Mouse (Mus musculus) cerebellum, adult 11-12 months (tissue): ENCODE results near the gene Ppp1r13b.

Source experiments
- DNase-seq: peaks from one replicate; pipeline ENCODE4 v3.0.0; 2022

Ppp1r13b gene

GRCm38 (mm10) chr12:111916514-111917217, 8.8 kb upstream of the Ppp1r13b start:
- DNase-seq, result no peak

- no peak for DNase-seq
Measured at GRCm38 (mm10) chr12:111915781-111916180, 7.9 kb upstream of the Ppp1r13b start.

GRCm38 (mm10) chr12:111914031-111914430, 6.1 kb upstream of the Ppp1r13b start:
- DNase-seq, result no peak

GRCm38 (mm10) chr12:111912802-111913201, 4.9 kb upstream of the Ppp1r13b start:
- DNase-seq, result no peak

- DNase-seq, result no peak
Measured at GRCm38 (mm10) chr12:111911796-111912195, 3.9 kb upstream of the Ppp1r13b start.

GRCm38 (mm10) chr12:111911171-111911760, 3.4 kb upstream of the Ppp1r13b start:
- DNase-seq, result no peak

- peak; percentile 59 for DNase-seq
Measured at GRCm38 (mm10) chr12:111908997-111909550, 1.2 kb upstream of the Ppp1r13b start.

- peak; percentile 76 for DNase-seq
Measured at GRCm38 (mm10) chr12:111907421-111907891, 454 bp downstream of the Ppp1r13b start.

- no peak for DNase-seq
Measured at GRCm38 (mm10) chr12:111906309-111906875, 1.5 kb downstream of the Ppp1r13b start.

GRCm38 (mm10) chr12:111902488-111902887, 5.4 kb downstream of the Ppp1r13b start:
- no peak for DNase-seq

GRCm38 (mm10) chr12:111901105-111901875, 6.6 kb downstream of the Ppp1r13b start:
- no peak for DNase-seq

- no peak for DNase-seq
Measured at GRCm38 (mm10) chr12:111899646-111900045, 8.3 kb downstream of the Ppp1r13b start.

- no peak for DNase-seq
Measured at GRCm38 (mm10) chr12:111898686-111899085, 9.2 kb downstream of the Ppp1r13b start.

- no peak for DNase-seq
Measured at GRCm38 (mm10) chr12:111896908-111897661, 10.8 kb downstream of the Ppp1r13b start.

GRCm38 (mm10) chr12:111894082-111894481, 13.8 kb downstream of the Ppp1r13b start:
- no peak for DNase-seq

GRCm38 (mm10) chr12:111892981-111893380, 14.9 kb downstream of the Ppp1r13b start:
- DNase-seq, result no peak

GRCm38 (mm10) chr12:111891800-111892199, 16.1 kb downstream of the Ppp1r13b start:
- no peak for DNase-seq

- DNase-seq, result no peak
Measured at GRCm38 (mm10) chr12:111889251-111889650, 18.7 kb downstream of the Ppp1r13b start.

GRCm38 (mm10) chr12:111888303-111888864, 19.5 kb downstream of the Ppp1r13b start:
- no peak for DNase-seq

GRCm38 (mm10) chr12:111887005-111887404, 20.9 kb downstream of the Ppp1r13b start:
- DNase-seq, result no peak

GRCm38 (mm10) chr12:111882852-111883251, 25.1 kb downstream of the Ppp1r13b start:
- DNase-seq, result no peak

- DNase-seq, result no peak
Measured at GRCm38 (mm10) chr12:111882022-111882421, 25.9 kb downstream of the Ppp1r13b start.
